Mouse (Mus musculus) lung, adult 10 weeks (tissue): Measurements from ENCODE around the gene Gm3285. TPM values are rescaled to one million over a fixed set of nuclear protein-coding genes. Genes with fewer than 3 reads are reported as not detected.

Experiments used
- polyA plus RNA-seq: library from polyadenylated mRNA; stranded (reverse); fragments of 350-450 nt; fragmentation: Illumina TruSeq; extraction: RNeasy Lipid Tissue Mini Kit (QIAGEN cat#74804); gene quantifications from one replicate; pipeline ENCODE4 v1.2.3, GENCODE M21; 2014; ENCODE audit warnings: low read depth, low replicate concordance; ENCODE audit not compliant: insufficient read depth

Gm3285 gene
- not detected for polyA plus RNA-seq

DNA sequence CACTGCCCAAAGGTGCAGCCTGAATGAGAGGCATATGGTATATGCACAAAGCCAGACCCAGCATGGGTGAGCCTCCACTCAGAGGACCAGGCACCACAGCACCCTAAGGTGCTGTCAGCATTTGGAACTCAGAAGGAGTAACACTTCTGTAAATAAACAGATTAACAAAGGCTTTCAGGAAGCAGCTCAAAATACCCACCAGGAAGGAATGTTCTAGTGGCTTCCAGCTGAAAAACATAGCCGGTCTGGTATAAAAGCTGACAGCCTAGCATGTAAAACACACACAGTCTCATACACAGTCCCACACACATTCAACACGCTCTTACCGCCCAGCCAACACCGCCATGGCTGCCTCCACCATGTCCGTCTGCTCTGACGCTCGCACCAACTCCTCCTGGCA, at the start of gene Gm3285:
TSS of gene Gm3285 (plus strand) at position 301 of the 400 bp plus-strand sequence.

DNA sequence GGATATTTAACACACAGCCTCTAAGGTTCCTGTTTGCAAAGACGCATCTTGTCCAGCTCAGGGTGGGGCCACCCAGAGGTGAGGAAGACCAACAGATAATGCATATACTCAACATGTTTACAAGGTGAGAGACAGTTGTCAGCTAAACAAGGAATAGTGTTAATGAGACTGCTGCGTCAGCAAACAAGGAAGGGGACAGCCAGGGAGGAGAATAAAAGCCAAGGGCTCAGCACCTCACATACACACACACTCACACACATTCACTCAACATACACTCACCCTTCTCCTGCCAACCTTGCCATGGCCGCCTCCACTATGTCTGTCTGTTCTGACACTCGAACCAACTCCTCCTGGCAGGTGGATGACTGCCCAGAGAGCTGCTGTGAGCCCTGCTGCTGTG, 47.4 kb upstream of the Gm3285 start, which contains the start of gene Gm2696:
TSS of gene Gm2696 (plus strand) at position 301 of the 400 bp plus-strand sequence.

DNA sequence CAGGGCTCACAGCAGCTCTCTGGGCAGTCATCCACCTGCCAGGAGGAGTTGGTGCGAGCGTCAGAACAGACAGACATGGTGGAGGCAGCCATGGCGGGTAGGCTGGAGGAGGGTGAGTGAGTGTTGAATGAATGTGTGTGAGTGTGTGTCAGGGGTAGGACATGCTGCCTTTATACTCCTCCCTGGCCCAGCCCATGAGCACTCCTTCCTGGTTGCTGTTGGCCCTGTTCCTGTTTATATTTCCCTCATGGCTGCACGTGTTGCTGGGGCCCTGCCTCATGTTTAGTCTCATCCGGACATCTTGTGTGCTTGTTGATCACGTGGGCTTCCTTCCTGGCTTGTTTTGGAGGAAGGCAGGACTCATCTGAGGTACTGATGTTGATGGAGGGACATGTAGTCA, 34.8 kb upstream of the Gm3285 start, which contains the start of gene Krtap10-4:
TSS of gene Krtap10-4 (minus strand) at position 145 of the 400 bp plus-strand sequence.

GRCm38 (mm10) chr10:77835647-77836046, 26.1 kb upstream of the Gm3285 start, which contains the start of gene Krtap10-10:
TSS of gene Krtap10-10 (plus strand) at chr10:77835947.

DNA sequence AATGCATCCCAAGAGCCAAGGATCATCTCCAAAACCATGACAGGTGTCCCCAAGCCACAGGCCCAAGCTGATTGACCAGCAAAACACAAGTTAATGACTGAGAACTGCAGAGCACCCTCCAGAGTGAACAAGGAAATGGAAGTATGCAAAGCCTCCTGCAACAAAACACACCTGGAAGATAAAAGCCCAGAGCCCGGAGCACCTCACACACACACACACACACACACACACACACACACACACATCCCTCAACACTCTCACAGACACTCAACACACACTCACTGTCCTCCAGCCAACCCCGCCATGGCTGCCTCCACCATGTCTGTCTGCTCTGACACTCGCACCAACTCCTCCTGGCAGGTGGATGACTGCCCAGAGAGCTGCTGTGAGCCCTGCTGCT, 15.3 kb upstream of the Gm3285 start, which contains the start of gene Gm36176:
TSS of gene Gm36176 (plus strand) at position 301 of the 400 bp plus-strand sequence.

DNA sequence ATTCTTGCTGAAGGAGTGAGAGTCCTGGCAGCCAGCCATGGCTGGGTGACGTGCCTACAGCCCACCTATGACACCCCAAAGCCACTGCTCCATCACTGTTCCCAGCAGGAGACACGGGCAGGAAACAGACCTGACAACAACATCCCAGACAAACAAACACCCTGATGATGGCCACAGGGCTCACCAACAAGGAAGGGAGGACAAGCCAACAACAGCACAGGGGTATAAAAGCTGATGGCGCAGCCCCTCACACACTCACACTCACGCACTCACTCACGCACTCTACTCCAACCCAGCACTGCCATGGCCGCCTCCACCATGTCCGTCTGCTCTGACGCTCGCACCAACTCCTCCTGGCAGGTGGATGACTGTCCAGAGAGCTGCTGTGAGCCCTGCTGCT, 9.2 kb upstream of the Gm3285 start, which contains the start of gene Gm10318:
TSS of gene Gm10318 (plus strand) at position 301 of the 400 bp plus-strand sequence.

GRCm38 (mm10) chr10:77902211-77902893, 40.6 kb downstream of the Gm3285 start, which contains the start of gene Lrrc3:
TSS of gene Lrrc3 (minus strand) at chr10:77902536.

Other genes starting within 250 kb of the Gm3285 start
- 44.6 TPM for gene Ube2g2, start 239.7 kb upstream of the Gm3285 start, polyA plus RNA-seq
- gene Tspear, start 175.4 kb upstream of the Gm3285 start, polyA plus RNA-seq, result not detected
- gene Gm19402, start 171.2 kb upstream of the Gm3285 start, polyA plus RNA-seq, result not detected
- gene Gm9508, start 164.7 kb upstream of the Gm3285 start, polyA plus RNA-seq, result not detected
- not detected for gene Gm10272, start 155.3 kb upstream of the Gm3285 start, polyA plus RNA-seq
- gene Gm10024, start 150.5 kb upstream of the Gm3285 start, polyA plus RNA-seq, result not detected
- not detected for gene Gm10142, start 146.2 kb upstream of the Gm3285 start, polyA plus RNA-seq
- gene Krtap12-1, start 141.4 kb upstream of the Gm3285 start, polyA plus RNA-seq, result not detected
- gene Gm10100, start 135.5 kb upstream of the Gm3285 start, polyA plus RNA-seq, result not detected
- not detected for gene Gm18596, start 119.3 kb upstream of the Gm3285 start, polyA plus RNA-seq
- not detected for gene Gm9736, start 110.6 kb upstream of the Gm3285 start, polyA plus RNA-seq
- gene Gm3233, start 102.3 kb upstream of the Gm3285 start, polyA plus RNA-seq, result not detected
- not detected for gene Gm3238, start 90.7 kb upstream of the Gm3285 start, polyA plus RNA-seq
- gene Gm7138, start 85.0 kb upstream of the Gm3285 start, polyA plus RNA-seq, result not detected
- not detected for gene Gm3250, start 79.4 kb upstream of the Gm3285 start, polyA plus RNA-seq
- not detected for gene Gm7137, start 73.8 kb upstream of the Gm3285 start, polyA plus RNA-seq
- gene Gm9639, start 66.9 kb upstream of the Gm3285 start, polyA plus RNA-seq, result not detected
- not detected for gene Gm19668, start 62.8 kb upstream of the Gm3285 start, polyA plus RNA-seq
- gene Gm9507, start 50.1 kb upstream of the Gm3285 start, polyA plus RNA-seq, result not detected
- not detected for gene Gm2696, start 47.3 kb upstream of the Gm3285 start, polyA plus RNA-seq
- not detected for gene Krtap10-4, start 34.9 kb upstream of the Gm3285 start, polyA plus RNA-seq
- gene Krtap10-10, start 26.0 kb upstream of the Gm3285 start, polyA plus RNA-seq, result not detected
- gene Gm36176, start 15.2 kb upstream of the Gm3285 start, polyA plus RNA-seq, result not detected
- gene Gm10318, start 9.1 kb upstream of the Gm3285 start, polyA plus RNA-seq, result not detected
- 0.40 TPM for gene Lrrc3, start 40.6 kb downstream of the Gm3285 start, polyA plus RNA-seq
- 0.96 TPM for gene Trpm2, start 108.6 kb downstream of the Gm3285 start, polyA plus RNA-seq
- 9.4 TPM for gene 1810043G02Rik, start 116.5 kb downstream of the Gm3285 start, polyA plus RNA-seq
- 21.7 TPM for gene Pfkl, start 148.1 kb downstream of the Gm3285 start, polyA plus RNA-seq
- gene Dnmt3l, start 180.0 kb downstream of the Gm3285 start, polyA plus RNA-seq, result 0.54 TPM
- gene Aire, start 181.6 kb downstream of the Gm3285 start, polyA plus RNA-seq, result not detected
- gene Icosl, start 207.3 kb downstream of the Gm3285 start, polyA plus RNA-seq, result 11.7 TPM